Mouse (Mus musculus) forebrain, embryonic 16.5 days (tissue): ENCODE results near the gene Tbc1d23. TPM values are rescaled to one million over a fixed set of nuclear protein-coding genes. Genes with fewer than 3 reads are reported as not detected.

Source experiments
- ATAC-seq: fragments of 200-750 bp; cut with Nextera tagmentation; 2 replicates; pipeline ENCODE4 v1.8.0; 2017; ENCODE audit warnings: mild to moderate bottlenecking, moderate library complexity
- H3K27ac ChIP-seq: fragments of 300-500 bp; sonication (generic); 2 replicates; pipeline ENCODE4 v1.5.1; 2014; ENCODE audit warnings: low read length, control low read depth
- H3K27me3 ChIP-seq: fragments of 300-500 bp; sonication (generic); replicated peaks from 2 replicates; pipeline ENCODE4 v1.6.1; 2014; ENCODE audit warnings: low read length; ENCODE audit not compliant: control insufficient read depth, insufficient read depth
- H3K36me3 ChIP-seq: fragments of 300-500 bp; sonication (generic); 2 replicates; pipeline ENCODE4 v1.6.1; 2014; ENCODE audit not compliant: control insufficient read depth, insufficient read depth
- H3K4me1 ChIP-seq: fragments of 300-500 bp; sonication (generic); replicated peaks from 2 replicates; pipeline ENCODE4 v1.6.1; 2014; ENCODE audit warnings: low read length; ENCODE audit not compliant: control insufficient read depth, insufficient read depth
- H3K4me2 ChIP-seq: fragments of 300-500 bp; sonication (generic); 2 replicates; pipeline ENCODE4 v1.6.1; 2014; ENCODE audit warnings: mild to moderate bottlenecking, low read length, control low read depth
- H3K4me3 ChIP-seq: fragments of 300-500 bp; sonication (generic); replicated peaks from 2 replicates; pipeline ENCODE4 v1.5.1; 2014; ENCODE audit warnings: mild to moderate bottlenecking, low read length, control low read depth
- H3K9ac ChIP-seq: fragments of 300-500 bp; sonication (generic); replicated peaks from 2 replicates; pipeline ENCODE4 v1.6.1; 2014; ENCODE audit warnings: low read depth, low read length, control low read depth
- H3K9me3 ChIP-seq: fragments of 300-500 bp; sonication (generic); 2 replicates; pipeline ENCODE4 v1.6.1; 2016; ENCODE audit warnings: low read length; ENCODE audit not compliant: control insufficient read depth
- WGBS: fragments of 180-500 bp; shearing (Covaris S2); extraction: QIAGEN DNeasy Blood & Tissue Kit; methylation state at CpG from one replicate; pipeline ENCODE4 v1.1.7; 2014; 5-methylcytosine and 5-hydroxymethylcytosine counted together
- polyA plus RNA-seq: library from polyadenylated mRNA; unstranded; fragments of >200 nt; fragmentation: Nextera tagmentation; extraction: Ambion mirVana; gene quantifications from 2 replicates; pipeline ENCODE4 v1.2.1, GENCODE M21; 2015

The Tbc1d23 gene
- 37.7 and 41.1 TPM in 2 replicates for polyA plus RNA-seq

- under 1% methylated on average over 42 of the region's 42 CpGs for WGBS
- no peaks in the 10 kb centered on the region for H3K36me3 ChIP-seq
- ATAC-seq = peak; percentile 99
Measured at GRCm38 (mm10) chr16:57231089-57231936, at the start of gene Tbc1d23. Gene Tbc1d23, minus strand, starts transcription at chr16:57231504.

DNA sequence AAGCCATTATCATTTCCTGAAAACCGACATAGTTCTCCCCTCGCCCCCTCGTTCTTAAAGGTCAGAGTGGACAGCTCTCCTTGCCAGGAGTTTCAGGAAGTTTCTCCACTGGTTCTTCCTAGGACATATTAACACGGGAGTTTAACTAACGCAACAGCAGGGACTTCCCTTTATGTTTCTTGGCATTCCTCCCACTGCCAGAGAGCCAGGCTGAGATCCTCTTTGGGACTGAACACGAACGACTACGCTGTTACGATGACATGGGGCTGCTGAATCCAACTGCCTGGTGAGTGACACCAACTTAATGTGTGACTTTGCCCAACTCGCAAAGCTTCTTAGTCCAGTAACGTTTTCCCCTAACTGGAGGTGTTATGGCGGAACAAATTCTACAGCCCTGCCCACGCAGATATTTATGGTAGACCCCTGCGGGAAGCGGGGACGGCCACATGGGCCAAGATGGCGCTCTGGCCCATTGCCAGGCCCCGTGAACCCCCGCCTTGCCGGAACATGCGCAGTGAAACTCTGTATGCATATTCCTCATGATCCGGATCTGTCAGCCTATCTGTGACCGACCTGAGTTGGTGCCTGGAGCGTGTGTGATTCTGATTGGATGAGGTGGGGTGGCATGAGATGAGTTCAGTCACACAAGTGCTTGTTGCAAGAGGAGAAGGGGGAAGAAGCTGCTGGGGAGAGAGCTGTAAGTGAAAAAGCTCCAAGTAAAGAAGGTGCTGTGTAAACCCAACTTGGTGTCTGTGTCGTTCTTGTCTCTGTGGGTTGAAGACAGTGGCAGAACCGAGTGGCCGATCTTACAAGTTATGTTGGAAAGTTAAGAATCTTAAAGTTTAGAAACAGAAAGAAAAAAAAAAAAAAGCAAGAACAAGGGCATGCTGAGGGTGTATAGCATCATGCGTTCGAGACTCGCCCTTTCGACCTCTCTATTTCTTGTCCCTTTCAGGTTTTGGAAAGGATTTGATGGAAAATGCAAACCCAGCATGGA lies 49.2 kb upstream of the Tbc1d23 start:
- WGBS = 88% methylated on average over 31 of the region's 31 CpGs

More at GRCm38 (mm10) chr16:57231089-57231936, at the start of gene Tbc1d23:
- Histone ChIP-seq H3K4me1 (peaks cover 8% of the 10 kb centered on the region), H3K9me3 (no peaks in the 10 kb centered on the region), H3K9ac (peak within 1 kb of the TSS; percentile 87), H3K4me3 (peak within 1 kb of the TSS; percentile 92), H3K4me2 (peak within 1 kb of the TSS; percentile 77), H3K27ac (peak within 1 kb of the TSS; percentile 78), H3K27me3 (no peaks in the 10 kb centered on the region)

DNA sequence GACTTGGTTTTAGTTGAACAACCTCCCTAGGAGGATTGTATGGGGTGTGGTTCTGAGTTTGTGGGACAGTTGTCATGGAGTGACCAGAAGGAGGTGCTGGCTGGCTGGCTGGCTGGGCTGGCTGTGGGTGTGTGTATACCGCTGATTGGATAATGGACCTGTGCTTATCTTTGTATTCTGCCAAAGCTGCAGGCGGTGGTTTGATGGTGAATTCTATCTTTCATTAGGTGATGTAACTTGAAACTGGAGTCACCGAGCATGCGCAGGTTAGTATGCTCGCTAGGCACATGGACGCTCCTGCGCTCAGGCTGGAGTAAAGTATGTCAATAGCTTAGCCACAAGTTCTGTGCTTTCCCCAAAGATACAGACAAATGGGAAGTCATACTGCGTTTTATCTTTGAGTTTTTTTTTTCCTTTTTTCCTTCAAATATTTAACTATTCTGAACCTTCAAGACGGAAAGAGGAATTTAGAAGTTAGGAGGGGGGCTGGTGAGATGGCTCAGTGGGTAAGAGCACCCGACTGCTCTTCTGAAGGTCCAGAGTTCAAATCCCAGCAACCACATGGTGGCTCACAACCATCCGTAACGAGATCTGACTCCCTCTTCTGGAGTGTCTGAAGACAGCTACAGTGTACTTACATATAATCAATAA lies 47.8 kb upstream of the Tbc1d23 start:
- WGBS = 89% methylated on average over 10 of the region's 12 CpGs
- no peak overlapping the region for H3K27ac ChIP-seq
- H3K4me1 ChIP-seq = no peaks in the 10 kb centered on the region
- no peak overlapping the region for H3K9ac ChIP-seq
- no peak overlapping the region for H3K4me2 ChIP-seq
- H3K9me3 ChIP-seq = no peaks in the 10 kb centered on the region
- H3K36me3 ChIP-seq = no peaks in the 10 kb centered on the region
- no peak overlapping the region for H3K4me3 ChIP-seq
- H3K27me3 ChIP-seq = no peaks in the 10 kb centered on the region
- no peak for ATAC-seq

More for the DNA sequence above, 49.2 kb upstream of the Tbc1d23 start:
- Histone ChIP-seq H3K9me3 (no peaks in the 10 kb centered on the region), H3K36me3 (no peaks in the 10 kb centered on the region), H3K9ac (no peak overlapping the region), H3K4me3 (no peak overlapping the region), H3K4me2 (no peak overlapping the region), H3K4me1 (no peaks in the 10 kb centered on the region), H3K27ac (no peak overlapping the region), H3K27me3 (no peaks in the 10 kb centered on the region)
- no peak for ATAC-seq

DNA sequence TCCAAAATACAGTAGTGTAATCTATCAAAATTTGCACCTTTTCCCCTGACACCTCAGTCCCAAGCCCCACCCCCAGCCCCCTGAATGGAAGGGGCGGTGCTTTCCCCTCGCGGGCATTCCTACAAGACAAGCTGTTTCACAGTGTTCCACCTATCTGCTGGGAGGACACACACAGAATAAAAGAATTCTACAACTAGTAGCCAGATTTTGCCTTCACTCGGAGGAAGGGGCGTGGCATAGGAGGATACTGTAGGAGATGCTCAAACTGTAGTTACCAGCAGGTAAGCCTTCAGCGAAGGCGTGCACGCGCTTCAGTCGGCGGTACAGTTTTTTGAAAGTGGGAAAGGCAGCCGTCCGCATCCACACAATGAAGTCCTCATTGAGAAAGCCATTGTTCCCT lies 38.4 kb upstream of the Tbc1d23 start:
- H3K4me1 ChIP-seq = 0 out of 2 replicates have a peak, but pooled peaks cover 3% of the 10 kb centered on the region
- no peaks in the 10 kb centered on the region for H3K27me3 ChIP-seq
- no peaks in the 10 kb centered on the region for H3K9me3 ChIP-seq
- ATAC-seq = no peak
- no peaks in the 10 kb centered on the region for H3K36me3 ChIP-seq
- H3K4me3 ChIP-seq = no peak overlapping the region
- H3K27ac ChIP-seq = no peak overlapping the region
- 93% methylated on average over 13 of the region's 13 CpGs for WGBS
- H3K9ac ChIP-seq = no peak overlapping the region
- H3K4me2 ChIP-seq = no peak overlapping the region

DNA sequence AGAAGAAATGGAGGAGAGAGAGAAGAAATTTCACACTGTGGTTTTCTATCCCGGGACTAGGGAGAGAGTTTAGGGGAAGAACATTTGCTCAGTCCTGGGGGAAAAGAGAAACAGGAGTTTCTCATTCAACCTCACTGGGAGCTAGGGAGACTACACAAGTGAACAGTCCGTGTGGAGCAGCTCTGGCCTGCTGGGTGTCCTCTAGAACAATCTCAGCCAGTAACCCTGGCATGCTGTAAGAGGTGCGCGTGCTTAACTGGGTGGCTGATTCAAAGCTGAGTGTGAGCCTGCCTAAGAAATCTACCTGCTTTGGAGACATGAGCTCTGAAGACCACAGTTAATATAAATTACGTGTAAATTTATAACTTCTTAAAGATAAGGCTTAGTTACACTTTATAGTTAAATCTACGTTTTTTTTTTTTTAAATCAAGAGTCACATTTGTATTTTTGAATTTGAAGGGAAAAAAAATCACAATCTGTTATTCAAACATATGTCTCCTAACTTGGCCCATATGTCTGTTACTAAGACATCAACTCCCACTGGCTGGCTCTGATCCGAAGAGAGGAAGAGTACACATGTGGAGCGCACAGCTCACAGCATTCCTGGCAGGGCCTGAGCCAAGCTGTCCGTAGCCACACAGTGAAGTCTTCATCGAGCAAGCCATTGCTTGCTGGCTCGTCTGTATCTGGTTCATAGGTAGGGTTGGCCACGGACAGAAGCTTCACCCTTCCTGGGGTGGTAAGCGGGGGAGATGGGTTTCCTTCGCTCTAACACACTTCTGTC lies 36.9 kb upstream of the Tbc1d23 start:
- WGBS = 74% methylated on average over 14 of the region's 14 CpGs
- H3K9ac ChIP-seq = no peak overlapping the region
- H3K27me3 ChIP-seq = no peaks in the 10 kb centered on the region
- no peak overlapping the region for H3K4me2 ChIP-seq
- H3K4me1 ChIP-seq = 0 out of 2 replicates have a peak, but pooled peaks cover 3% of the 10 kb centered on the region
- H3K36me3 ChIP-seq = no peaks in the 10 kb centered on the region
- ATAC-seq = peak; percentile 79
- H3K27ac ChIP-seq = no peak overlapping the region
- no peaks in the 10 kb centered on the region for H3K9me3 ChIP-seq
- no peak overlapping the region for H3K4me3 ChIP-seq

- H3K4me3 ChIP-seq = no peak overlapping the region
- no peak overlapping the region for H3K27ac ChIP-seq
- no peak overlapping the region for H3K9ac ChIP-seq
- no peak for ATAC-seq
- H3K27me3 ChIP-seq = no peaks in the 10 kb centered on the region
- 8% methylated on average over 1 of the region's 1 CpGs for WGBS
- no peaks in the 10 kb centered on the region for H3K36me3 ChIP-seq
- H3K9me3 ChIP-seq = no peaks in the 10 kb centered on the region
- H3K4me1 ChIP-seq = 0 out of 2 replicates have a peak, but pooled peaks cover 3% of the 10 kb centered on the region
- H3K4me2 ChIP-seq = no peak overlapping the region
Measured at GRCm38 (mm10) chr16:57267068-57267467, 35.8 kb upstream of the Tbc1d23 start.

DNA sequence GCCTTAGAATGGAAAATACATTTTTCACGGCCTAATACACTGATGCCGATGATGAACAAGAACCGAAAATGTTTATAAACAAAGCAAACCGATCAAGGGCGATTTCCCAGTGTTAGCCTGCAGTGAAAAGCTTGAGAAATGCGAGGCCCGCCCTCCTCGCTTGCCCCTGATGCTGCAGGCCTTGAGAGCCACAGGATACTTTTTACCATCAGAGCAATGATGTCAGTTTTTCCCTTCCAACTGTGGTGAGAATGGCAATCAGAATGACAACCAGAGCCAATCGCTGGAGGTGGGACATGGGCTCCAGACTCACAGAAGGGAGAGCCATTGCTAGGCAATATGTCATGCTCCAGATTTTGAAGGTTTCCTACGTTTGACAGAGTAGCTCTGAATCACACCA lies 28.8 kb upstream of the Tbc1d23 start:
- 90% methylated on average over 10 of the region's 10 CpGs for WGBS
- H3K9me3 ChIP-seq = no peaks in the 10 kb centered on the region
- no peak overlapping the region for H3K4me2 ChIP-seq
- H3K27ac ChIP-seq = no peak overlapping the region
- H3K4me3 ChIP-seq = no peak overlapping the region
- no peaks in the 10 kb centered on the region for H3K36me3 ChIP-seq
- no peak for ATAC-seq
- H3K27me3 ChIP-seq = no peaks in the 10 kb centered on the region
- no peak overlapping the region for H3K9ac ChIP-seq
- no peaks in the 10 kb centered on the region for H3K4me1 ChIP-seq

GRCm38 (mm10) chr16:57259356-57260083 lies 28.2 kb upstream of the Tbc1d23 start:
- Histone ChIP-seq H3K9ac (no peak overlapping the region), H3K36me3 (no peaks in the 10 kb centered on the region), H3K27me3 (no peaks in the 10 kb centered on the region), H3K4me2 (no peak overlapping the region), H3K4me1 (no peaks in the 10 kb centered on the region), H3K9me3 (no peaks in the 10 kb centered on the region), H3K4me3 (no peak overlapping the region), H3K27ac (no peak overlapping the region)
- 90% methylated on average over 13 of the region's 13 CpGs for WGBS
- no peak for ATAC-seq
